14 mouse cellular contexts compared by ENCODE assay signal in the genomic region with DNA sequence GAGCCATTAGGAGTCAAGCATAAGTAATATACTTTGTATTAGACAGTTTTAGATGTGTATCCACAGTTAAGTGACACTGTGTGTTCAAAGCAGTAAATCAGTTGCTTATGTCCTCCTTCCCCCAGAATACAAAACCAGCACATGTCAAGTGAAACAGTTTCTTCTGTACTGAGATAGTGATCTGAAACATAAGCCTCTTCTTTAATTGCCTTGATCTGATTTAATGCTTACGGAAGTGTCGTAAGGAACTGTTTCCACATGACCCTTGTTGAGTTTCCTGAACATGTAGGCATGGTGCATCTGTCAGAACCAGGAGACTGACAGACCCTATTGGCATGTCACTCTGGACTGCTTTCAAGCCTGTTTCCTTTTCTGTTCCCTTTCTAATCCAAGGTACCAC.
"Had no signal": no experiment of that assay in that cellular context is flagged by ENCODE, and none has a peak within 500 bp of the region (broad histone marks: within the 10 kb centered on the region; RNA-seq: fewer than 3 reads in every experiment).

No protein-coding gene starts in this region.

- H3K4me2 ChIP-seq: intestine, embryonic 15.5 days; limb, embryonic 15.5 days; neural tube, embryonic 13.5 days; stomach, embryonic 15.5 days had no signal

- H3K9ac ChIP-seq: intestine, embryonic 15.5 days; limb, embryonic 15.5 days; liver, embryonic 14.5 days; neural tube, embryonic 13.5 days; stomach, embryonic 15.5 days had no signal

- H3K9me3 ChIP-seq: intestine, embryonic 15.5 days; limb, embryonic 15.5 days; neural tube, embryonic 13.5 days; stomach, embryonic 15.5 days had no signal

- H3K36me3 ChIP-seq: intestine, embryonic 15.5 days; stomach, embryonic 15.5 days had no signal

- ATAC-seq: intestine, embryonic 15.5 days had no signal

- H3K27ac ChIP-seq: intestine, embryonic 15.5 days; left cerebral cortex, adult 2 months; limb, embryonic 15.5 days; liver, embryonic 14.5 days; neural tube, embryonic 13.5 days; stomach, embryonic 15.5 days had no signal

- H3K27me3 ChIP-seq: intestine, embryonic 15.5 days; limb, embryonic 15.5 days; neural tube, embryonic 13.5 days; stomach, embryonic 15.5 days had no signal

- H3K4me1 ChIP-seq: intestine, embryonic 15.5 days; limb, embryonic 15.5 days; stomach, embryonic 15.5 days had no signal

- H3K4me3 ChIP-seq: intestine, embryonic 15.5 days; left cerebral cortex, adult 2 months; limb, embryonic 15.5 days; neural tube, embryonic 13.5 days; stomach, embryonic 15.5 days had no signal

- DNase-seq: kidney, adult 18-20 months; kidney, postnatal 4 days; lung, adult 18-20 months; lung, postnatal 36 days; midbrain, embryonic 14.5 days; right cerebral cortex, postnatal 14 days; thymus, adult 2 months; thymus, postnatal 25 days had no signal
